Mouse (Mus musculus) ES-E14 (cell line): ENCODE measurements around the gene Gm4871. TPM values are rescaled to one million over a fixed set of nuclear protein-coding genes. Genes with fewer than 3 reads are reported as not detected.
A peak's percentile ranks its signal among the peaks of the same experiment; 100 is the strongest.
"Not testable (repeated sequence)": the region's sequence is repeated elsewhere in the genome, so short reads cannot be mapped to it uniquely, and the experiment has no call there.

ENCODE experiments used
- DNase-seq: peaks from one replicate; pipeline ENCODE4 v3.0.0-alpha.2; 2013; ENCODE audit warnings: low read depth, low spot score
- H3K27ac ChIP-seq: 2 replicates; pipeline ENCODE4 v1.5.1; 2012; ENCODE audit warnings: low read depth, mild to moderate bottlenecking, low read length, moderate library complexity, mixed read lengths; ENCODE audit not compliant: poor library complexity, insufficient read depth, severe bottlenecking
- H3K36me3 ChIP-seq: 2 replicates; pipeline ENCODE4 v1.6.1; 2012; ENCODE audit warnings: mild to moderate bottlenecking, low read length, moderate library complexity, mixed read lengths; ENCODE audit not compliant: control insufficient read depth, poor library complexity, insufficient read depth, severe bottlenecking
- H3K4me1 ChIP-seq, 2 experiments: fragments of 150-350 bp in 1 of 2; sonication (generic) in 1 of 2; 2 replicates each; pipeline ENCODE4 v1.6.1; 2012; ENCODE audit warnings: low read length in 2 of 2, mild to moderate bottlenecking in 1 of 2, mixed read lengths in 1 of 2; ENCODE audit not compliant: control insufficient read depth in 2 of 2, insufficient read depth in 2 of 2, poor library complexity in 1 of 2
- H3K4me3 ChIP-seq, 2 experiments: fragments of 150-350 bp in 1 of 2; sonication (generic) in 1 of 2; 2 replicates each; pipeline ENCODE4 v1.5.1; 2012; ENCODE audit warnings: low read length in 2 of 2, low read depth in 1 of 2, mild to moderate bottlenecking in 1 of 2, mixed read lengths in 1 of 2; ENCODE audit not compliant: insufficient read depth in 1 of 2, poor library complexity in 1 of 2, severe bottlenecking in 1 of 2
- H3K9ac ChIP-seq: 2 replicates; pipeline ENCODE4 v1.6.1; 2012; ENCODE audit warnings: low read depth, mild to moderate bottlenecking, low read length, mixed read lengths; ENCODE audit not compliant: poor library complexity, insufficient read depth, severe bottlenecking
- H3K9me3 ChIP-seq: fragments of 150-350 bp; sonication (generic); 2 replicates; pipeline ENCODE4 v1.6.1; 2012; ENCODE audit warnings: low read depth, mild to moderate bottlenecking, low read length; ENCODE audit not compliant: control insufficient read depth, insufficient read depth
- CHD2 ChIP-seq: IDR thresholded peaks from 2 replicates; pipeline ENCODE4 v1.6.1; 2014; ENCODE audit warnings: mild to moderate bottlenecking, low read depth, low read length, inconsistent platforms
- HCFC1 ChIP-seq: IDR thresholded peaks from 2 replicates; pipeline ENCODE4 v1.6.1; 2012; ENCODE audit warnings: low read length, inconsistent platforms, borderline replicate concordance; ENCODE audit not compliant: insufficient read depth
- MAFK ChIP-seq: IDR thresholded peaks from 2 replicates; pipeline ENCODE4 v1.6.1; 2014; ENCODE audit warnings: mild to moderate bottlenecking, low read depth, low read length, inconsistent platforms; ENCODE audit not compliant: insufficient read depth
- ZC3H11A ChIP-seq: IDR thresholded peaks from 2 replicates; pipeline ENCODE4 v1.6.1; 2012; ENCODE audit warnings: low read depth, mild to moderate bottlenecking, inconsistent platforms, low read length, borderline replicate concordance
- ZNF384 ChIP-seq: IDR thresholded peaks from 2 replicates; pipeline ENCODE4 v1.6.1; 2012; ENCODE audit warnings: low read depth, low read length, inconsistent platforms
- in situ Hi-C, 2 experiments: fragments of 600-800 bp; cut with MboI; formaldehyde crosslinking; loops; one replicate each; pipeline ENCODE4 v1.15.1; 2025; ENCODE audit warnings: low sequenced_read_pairs in 2 of 2, inconsistent platforms in 1 of 2; ENCODE audit not compliant: unreplicated experiment in 2 of 2
- total RNA-seq: library from RNA; depleted of rRNA; stranded (reverse); fragments of 300-350 nt; gene quantifications from 2 replicates; pipeline ENCODE4 v1.2.3, GENCODE M21; 2012

The Gm4871 gene
- total RNA-seq, 1 experiment: not detected

DNA sequence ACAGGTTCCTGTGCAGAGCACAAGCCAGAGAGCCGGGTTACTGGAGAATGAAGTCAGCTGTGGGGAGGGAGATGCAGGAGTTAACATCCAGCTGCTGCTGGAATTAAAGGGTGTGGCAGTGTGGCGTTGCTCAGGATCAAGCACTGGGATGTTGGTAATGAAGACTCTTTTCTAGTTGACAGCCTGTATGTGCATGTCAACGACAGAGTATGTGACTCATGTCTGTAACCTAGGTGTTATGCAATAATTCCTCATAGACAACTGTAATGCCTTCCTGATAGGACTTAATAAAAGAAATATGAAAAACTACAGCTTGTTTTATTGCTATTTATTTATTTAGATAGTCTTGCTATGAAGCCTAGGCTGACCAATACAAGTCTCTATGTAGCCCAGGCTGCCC lies 36.3 kb upstream of the Gm4871 start:
- Histone ChIP-seq H3K4me3 (no peak overlapping the region), H3K9ac (no peak overlapping the region), H3K4me1 (peaks cover 0 to 9% of the 10 kb centered on the region in 2 experiments; a peak in 1 of 4 replicates), H3K36me3 (no peaks in the 10 kb centered on the region), H3K9me3 (no peaks in the 10 kb centered on the region), H3K27ac (no peak overlapping the region)
- DNase-seq: no peak
- in situ Hi-C loops: no loop called here
- TF ChIP-seq HCFC1 (no peak), ZNF384 (no peak)

DNA sequence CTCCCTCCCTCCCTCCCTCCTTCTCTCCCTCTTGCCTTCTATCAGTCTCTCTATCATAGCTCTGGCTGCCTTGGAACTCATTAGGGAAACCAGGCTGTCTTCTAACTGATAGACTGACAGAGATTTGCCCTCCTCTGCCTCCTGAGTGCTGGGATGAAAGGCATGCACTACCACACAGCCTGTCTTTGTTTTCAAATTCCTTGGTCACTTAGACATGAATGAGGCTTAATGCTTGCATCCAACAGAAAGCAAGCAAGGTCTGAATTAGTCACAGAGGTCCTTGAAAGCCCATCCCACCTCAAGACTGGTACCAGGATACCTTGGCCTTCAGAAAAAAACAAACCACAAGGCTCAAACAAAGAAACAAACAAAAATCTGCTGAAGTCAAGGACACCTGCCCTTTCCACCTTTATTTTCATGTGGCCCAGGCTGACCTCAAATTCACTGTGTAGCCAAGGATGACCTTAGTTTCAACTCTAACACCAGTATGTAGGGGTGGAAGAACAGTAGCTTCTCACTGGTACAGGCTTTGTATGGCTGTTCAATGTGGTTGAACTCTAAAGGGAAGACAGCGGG lies 32.3 kb upstream of the Gm4871 start:
- H3K27ac ChIP-seq: no peak overlapping the region; the same call in 1 of the 2 replicates
- no peaks in the 10 kb centered on the region for H3K9me3 ChIP-seq
- no peak for DNase-seq
- no peak overlapping the region for H3K4me3 ChIP-seq
- H3K9ac ChIP-seq: no peak overlapping the region
- TF ChIP-seq MAFK (no peak), CHD2 (no peak), ZC3H11A (no peak), ZNF384 (no peak), HCFC1 (no peak)
- in situ Hi-C loops: no loop called here
- H3K36me3 ChIP-seq: no peaks in the 10 kb centered on the region
- peaks cover 0 to 9% of the 10 kb centered on the region in 2 experiments; a peak in 1 of 4 replicates for H3K4me1 ChIP-seq

DNA sequence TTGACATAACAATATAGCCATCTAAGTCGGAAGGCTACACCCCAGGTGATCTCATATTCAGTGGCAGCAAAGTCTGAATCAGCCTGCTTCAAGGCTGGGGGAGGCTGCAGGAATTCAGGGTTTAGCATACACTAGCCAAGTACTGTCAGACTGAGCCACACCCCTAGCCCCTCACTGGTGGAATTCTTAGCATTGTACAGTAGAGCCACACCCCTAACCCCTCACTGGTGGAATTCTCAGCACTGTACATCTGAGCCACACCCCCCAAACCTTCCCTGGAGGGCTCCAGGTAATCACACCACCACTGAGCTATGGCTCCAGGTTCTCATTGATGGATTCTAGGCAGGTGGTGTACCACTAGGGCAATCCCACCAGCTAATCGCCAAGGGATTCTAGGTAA lies 27.0 kb upstream of the Gm4871 start:
- no peaks in the 10 kb centered on the region; a peak in 1 of 4 replicates for H3K4me1 ChIP-seq
- no peaks in the 10 kb centered on the region for H3K9me3 ChIP-seq
- H3K4me3 ChIP-seq: no peak overlapping the region
- in situ Hi-C loops: no loop called here
- no peaks in the 10 kb centered on the region for H3K36me3 ChIP-seq
- no peak overlapping the region for H3K9ac ChIP-seq
- no peak for DNase-seq
- TF ChIP-seq ZNF384 (no peak), HCFC1 (no peak), MAFK (no peak), ZC3H11A (no peak), CHD2 (no peak)
- H3K27ac ChIP-seq: no peak overlapping the region; the same call in 1 of the 2 replicates

DNA sequence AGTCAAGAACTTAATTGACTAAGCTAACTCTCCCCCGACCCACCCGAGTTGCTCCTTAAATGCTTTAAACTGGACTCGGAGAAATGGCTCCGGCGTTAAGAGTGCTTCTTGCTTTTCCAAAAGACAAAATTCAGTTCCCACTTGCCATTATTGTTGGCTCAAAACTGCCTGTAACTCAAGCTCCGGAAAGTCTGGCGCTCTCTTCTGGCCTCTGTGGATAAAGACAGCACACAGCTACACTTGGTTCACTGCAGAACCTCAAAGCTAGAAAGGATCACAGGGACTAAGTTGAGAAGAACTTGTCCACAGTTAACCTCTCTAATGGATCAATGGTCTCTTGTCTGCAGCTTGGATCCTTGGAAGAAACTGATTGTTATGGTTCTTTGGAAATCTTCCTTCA lies 26.2 kb upstream of the Gm4871 start:
- in situ Hi-C loops: no loop called here
- Histone ChIP-seq H3K36me3 (no peaks in the 10 kb centered on the region), H3K27ac (peak overlapping the region; percentile 75; the same call in 1 of the 2 replicates), H3K4me3 (no peak overlapping the region), H3K9ac (no peak overlapping the region), H3K9me3 (no peaks in the 10 kb centered on the region), H3K4me1 (no peaks in the 10 kb centered on the region; a peak in 1 of 4 replicates)
- TF ChIP-seq CHD2: no peak
- TF ChIP-seq MAFK: no peak
- no peak for TF ChIP-seq ZC3H11A
- TF ChIP-seq ZNF384: no peak
- TF ChIP-seq HCFC1: no peak
- DNase-seq: peak; percentile 52

DNA sequence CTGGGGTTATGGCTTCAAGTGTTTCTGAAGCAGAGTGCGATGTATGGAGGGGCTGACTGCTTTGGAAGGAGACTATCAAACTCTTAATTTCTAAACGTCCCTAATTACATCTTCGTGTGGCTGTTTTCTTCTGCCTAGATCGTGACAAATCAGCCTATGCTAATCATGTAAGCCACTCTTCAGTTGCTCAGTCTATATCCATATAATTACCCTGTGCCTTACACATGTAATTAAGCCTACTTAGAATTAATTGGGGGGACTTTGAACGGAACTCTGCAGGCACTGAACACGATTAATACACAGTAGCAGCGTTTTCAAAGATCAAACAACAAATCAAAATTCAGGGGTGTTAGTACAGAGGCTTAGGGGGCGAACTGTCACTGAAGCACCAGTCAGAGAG lies 25.4 kb upstream of the Gm4871 start:
- no peak overlapping the region for H3K9ac ChIP-seq
- H3K36me3 ChIP-seq: no peaks in the 10 kb centered on the region
- TF ChIP-seq ZC3H11A (no peak), HCFC1 (no peak), CHD2 (no peak), ZNF384 (no peak), MAFK (no peak)
- no peak overlapping the region for H3K4me3 ChIP-seq
- H3K9me3 ChIP-seq: no peaks in the 10 kb centered on the region
- DNase-seq: no peak
- H3K27ac ChIP-seq: no peak overlapping the region
- no peaks in the 10 kb centered on the region; a peak in 1 of 4 replicates for H3K4me1 ChIP-seq
- in situ Hi-C loops: no loop called here

DNA sequence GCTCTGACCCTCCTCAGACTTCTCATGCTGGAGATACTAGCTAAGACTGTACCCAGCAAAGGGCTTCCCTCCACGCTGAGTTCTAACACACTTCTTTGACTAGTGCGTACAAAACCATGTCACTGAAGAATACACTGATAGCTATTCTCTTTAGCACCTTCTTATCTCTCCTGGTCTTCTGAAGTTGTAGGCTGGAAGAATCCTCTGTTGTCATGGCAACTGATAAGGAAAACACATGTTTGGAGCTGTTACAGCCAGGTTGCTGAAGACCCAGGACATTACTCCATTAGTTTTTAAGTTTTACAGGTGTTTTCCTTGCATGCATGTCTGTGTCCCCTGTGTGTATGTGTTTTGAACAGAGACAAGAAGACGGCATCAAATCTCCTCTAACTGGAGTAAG lies 21.6 kb upstream of the Gm4871 start:
- H3K4me3 ChIP-seq, H3K9me3 ChIP-seq, H3K27ac ChIP-seq, H3K4me1 ChIP-seq, in situ Hi-C loops, DNase-seq, H3K9ac ChIP-seq, H3K36me3 ChIP-seq: not testable (repeated sequence)

DNA sequence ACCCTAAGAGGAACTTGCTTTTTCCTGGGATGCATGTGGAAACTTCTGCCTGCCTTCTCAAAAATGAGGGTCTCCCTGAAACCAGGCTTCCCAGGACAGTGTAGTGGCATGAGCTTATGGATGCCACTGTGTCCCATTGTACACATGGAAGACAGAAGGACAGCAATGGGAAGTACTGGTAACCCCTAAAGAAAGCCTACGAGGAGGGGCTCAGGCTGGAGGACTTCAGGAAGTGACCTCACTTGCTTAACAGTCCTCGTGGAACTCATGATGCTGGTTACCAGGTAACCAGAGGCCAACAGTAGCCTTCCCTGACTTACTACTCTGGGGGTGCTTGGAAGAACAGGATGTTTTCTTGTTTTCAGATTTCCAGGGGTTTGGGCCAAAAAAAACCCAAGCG lies 10.1 kb upstream of the Gm4871 start, which contains the start of gene 1700018F24Rik:
Gene 1700018F24Rik (plus strand): TSS at position 301 of the 400 bp plus-strand sequence.
- DNase-seq, H3K4me3 ChIP-seq, H3K9ac ChIP-seq, in situ Hi-C loops, H3K9me3 ChIP-seq, H3K27ac ChIP-seq, H3K4me1 ChIP-seq, H3K36me3 ChIP-seq: not testable (repeated sequence)
